Mouse (Mus musculus) hematopoietic stem cell, adult 5-6 weeks (primary cell): Measurements from ENCODE around the gene Hmx1. TPM values are rescaled to one million over a fixed set of nuclear protein-coding genes. Genes with fewer than 3 reads are reported as not detected.

Experiments
- ATAC-seq, 2 experiments: fragments of 125-278 bp in 1 of 2; replicated peaks in 1 of 2; 2 replicates each; pipeline ENCODE4 v1.8.0; 2016 to 2017; ENCODE audit warnings: inconsistent platforms in 2 of 2, mild to moderate bottlenecking in 2 of 2, moderate number of reproducible peaks in 2 of 2, low read depth in 1 of 2, moderate TSS enrichment in 1 of 2; ENCODE audit not compliant: low FRiP score in 2 of 2, poor library complexity in 2 of 2, severe bottlenecking in 2 of 2, insufficient read depth in 1 of 2, low TSS enrichment in 1 of 2
- total RNA-seq: library from RNA; stranded (forward); fragments of 172-1452, 232-1000 nt; gene quantifications from 2 replicates; pipeline ENCODE4 v1.2.3, GENCODE M21; 2017

The Hmx1 gene
- total RNA-seq = not detected in 2 replicates

- no peak for ATAC-seq
Measured at GRCm38 (mm10) chr5:35388491-35389111, at the start of gene Hmx1. Gene Hmx1, plus strand, starts transcription at chr5:35389108.

- no peak for ATAC-seq
Measured at GRCm38 (mm10) chr5:35345084-35345483, 43.8 kb upstream of the Hmx1 start.

GRCm38 (mm10) chr5:35348794-35349193, 40.1 kb upstream of the Hmx1 start:
- ATAC-seq = peak in 1 of 2 experiments; percentile 42; a peak in 2 of 4 replicates

- no peak for ATAC-seq
Measured at GRCm38 (mm10) chr5:35357544-35358440, 31.1 kb upstream of the Hmx1 start.

GRCm38 (mm10) chr5:35361570-35362284, 27.2 kb upstream of the Hmx1 start:
- ATAC-seq = peak; percentile 85 to 94

GRCm38 (mm10) chr5:35366241-35367032, 22.5 kb upstream of the Hmx1 start:
- no peak for ATAC-seq

- ATAC-seq = no peak
Measured at GRCm38 (mm10) chr5:35368916-35369315, 20.0 kb upstream of the Hmx1 start.

- ATAC-seq = no peak
Measured at GRCm38 (mm10) chr5:35379066-35379465, 9.8 kb upstream of the Hmx1 start.

GRCm38 (mm10) chr5:35379815-35380214, 9.1 kb upstream of the Hmx1 start:
- peak in 1 of 2 experiments; percentile 42; a peak in 1 of 4 replicates for ATAC-seq

GRCm38 (mm10) chr5:35387834-35388490, 946 bp upstream of the Hmx1 start:
- no peak for ATAC-seq

GRCm38 (mm10) chr5:35389441-35389840, 533 bp downstream of the Hmx1 start:
- no peak for ATAC-seq

- no peak for ATAC-seq
Measured at GRCm38 (mm10) chr5:35389915-35390314, 1.0 kb downstream of the Hmx1 start.

GRCm38 (mm10) chr5:35390848-35391655, 2.1 kb downstream of the Hmx1 start:
- ATAC-seq = no peak

- ATAC-seq = no peak
Measured at GRCm38 (mm10) chr5:35391656-35392333, 2.9 kb downstream of the Hmx1 start.

GRCm38 (mm10) chr5:35392334-35392695, 3.4 kb downstream of the Hmx1 start:
- no peak for ATAC-seq
